Mouse (Mus musculus) forebrain, embryonic 11.5 days (tissue): ENCODE data around the gene Tsen34. TPM values are rescaled to one million over a fixed set of nuclear protein-coding genes. Genes with fewer than 3 reads are reported as not detected.
"Not testable (repeated sequence)": the region's sequence is repeated elsewhere in the genome, so short reads cannot be mapped to it uniquely, and the experiment has no call there.

ENCODE experiments used
- ATAC-seq: fragments of 200-750 bp; cut with Nextera tagmentation; replicated peaks from 2 replicates; pipeline ENCODE4 v1.8.0; 2017; ENCODE audit warnings: moderate TSS enrichment; ENCODE audit not compliant: low FRiP score
- DNase-seq: peaks from one replicate; pipeline ENCODE4 v3.0.0-alpha.2; 2017; ENCODE audit warnings: low spot score
- H3K27ac ChIP-seq: fragments of 300-500 bp; sonication (generic); 2 replicates; pipeline ENCODE4 v1.5.1; 2014; ENCODE audit warnings: low read depth, low read length
- H3K27me3 ChIP-seq: fragments of 300-500 bp; sonication (generic); 2 replicates; pipeline ENCODE4 v1.6.1; 2014; ENCODE audit warnings: mild to moderate bottlenecking, low read length, mixed read lengths; ENCODE audit not compliant: control insufficient read depth, insufficient read depth
- H3K36me3 ChIP-seq: fragments of 300-500 bp; sonication (generic); 2 replicates; pipeline ENCODE4 v1.6.1; 2014; ENCODE audit warnings: mild to moderate bottlenecking, low read length, moderate library complexity, mixed read lengths; ENCODE audit not compliant: control insufficient read depth, insufficient read depth
- H3K4me1 ChIP-seq: fragments of 300-500 bp; sonication (generic); replicated peaks from 2 replicates; pipeline ENCODE4 v1.6.1; 2014; ENCODE audit warnings: low read length, mixed read lengths; ENCODE audit not compliant: control insufficient read depth, insufficient read depth
- H3K4me2 ChIP-seq: fragments of 300-500 bp; sonication (generic); 2 replicates; pipeline ENCODE4 v1.6.1; 2014; ENCODE audit warnings: low read depth, mild to moderate bottlenecking, low read length, moderate library complexity, mixed read lengths; ENCODE audit not compliant: severe bottlenecking
- H3K4me3 ChIP-seq: fragments of 300-500 bp; sonication (generic); 2 replicates; pipeline ENCODE4 v1.5.1; 2014; ENCODE audit warnings: low read depth, low read length
- H3K9ac ChIP-seq: fragments of 300-500 bp; sonication (generic); 2 replicates; pipeline ENCODE4 v1.6.1; 2014; ENCODE audit warnings: low read length
- H3K9me3 ChIP-seq: fragments of 300-500 bp; sonication (generic); 2 replicates; pipeline ENCODE4 v1.6.1; 2016; ENCODE audit warnings: low read length, mixed read lengths; ENCODE audit not compliant: control insufficient read depth
- WGBS: fragments of 180-500 bp; shearing (Covaris S2); extraction: QIAGEN DNeasy Blood & Tissue Kit; methylation state at CpG from one replicate; pipeline ENCODE4 v1.1.7; 2014; 5-methylcytosine and 5-hydroxymethylcytosine counted together
- polyA plus RNA-seq: library from polyadenylated mRNA; unstranded; fragments of >200 nt; fragmentation: Nextera tagmentation; extraction: Ambion mirVana; gene quantifications from 2 replicates; pipeline ENCODE4 v1.2.1, GENCODE M21; 2014

Tsen34 gene
- polyA plus RNA-seq, 1 experiment from 2014 or later = 243 TPM

DNA sequence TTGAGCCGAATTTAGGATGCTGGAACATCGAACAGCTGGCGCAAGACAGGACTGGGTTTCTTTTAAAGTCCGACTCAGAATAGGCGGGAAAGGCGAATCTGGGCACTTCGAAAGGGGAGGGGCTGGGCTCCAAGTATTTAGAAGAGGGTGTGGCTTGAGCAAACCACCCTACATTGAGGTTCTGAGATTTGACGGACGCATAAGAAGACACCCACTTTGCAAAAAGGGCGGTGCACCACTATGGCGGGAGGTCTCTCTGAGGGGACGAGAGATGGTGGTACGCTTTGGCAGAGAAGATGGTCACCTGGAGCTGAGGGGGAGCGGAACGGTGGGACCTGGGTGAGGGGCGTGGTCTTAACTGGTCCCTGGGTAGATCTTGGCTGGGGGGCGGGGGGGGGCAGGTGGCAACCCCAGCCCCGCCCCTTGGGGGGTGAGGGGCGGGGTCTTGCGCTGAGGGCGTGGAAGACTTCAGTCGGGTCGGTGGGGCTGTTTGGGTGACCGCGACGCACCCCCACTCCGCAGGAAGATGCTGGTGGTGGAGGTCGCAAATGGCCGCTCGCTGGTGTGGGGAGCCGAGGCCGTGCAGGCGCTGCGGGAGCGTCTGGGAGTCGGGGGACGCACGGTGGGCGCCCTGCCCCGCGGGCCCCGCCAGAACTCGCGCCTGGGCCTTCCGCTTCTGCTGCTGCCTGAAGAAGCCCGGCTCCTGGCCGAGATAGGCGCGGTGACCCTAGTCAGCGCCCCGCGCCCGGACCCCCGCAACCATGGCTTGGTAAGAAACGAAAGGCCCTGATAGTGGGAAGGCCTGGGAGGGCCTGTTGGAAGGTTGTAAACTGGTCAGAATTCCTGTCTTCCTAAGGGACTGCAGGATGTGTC lies 1.6 kb downstream of the Tsen34 start:
- WGBS = under 1% methylated on average over 52 of the region's 55 CpGs
- no peaks in the 10 kb centered on the region for H3K27me3 ChIP-seq
- H3K4me2 ChIP-seq = peak overlapping the region; percentile 89
- peak overlapping the region; percentile 77 for H3K27ac ChIP-seq
- H3K4me3 ChIP-seq = peak overlapping the region; percentile 64
- H3K36me3 ChIP-seq = no peaks in the 10 kb centered on the region; the same call in 1 of the 2 replicates
- peaks cover 3% of the 10 kb centered on the region; the same call in 1 of the 2 replicates for H3K4me1 ChIP-seq
- peak; percentile 67 for ATAC-seq
- no peaks in the 10 kb centered on the region for H3K9me3 ChIP-seq
- DNase-seq = peak; percentile 84
- peak overlapping the region; percentile 75 for H3K9ac ChIP-seq

DNA sequence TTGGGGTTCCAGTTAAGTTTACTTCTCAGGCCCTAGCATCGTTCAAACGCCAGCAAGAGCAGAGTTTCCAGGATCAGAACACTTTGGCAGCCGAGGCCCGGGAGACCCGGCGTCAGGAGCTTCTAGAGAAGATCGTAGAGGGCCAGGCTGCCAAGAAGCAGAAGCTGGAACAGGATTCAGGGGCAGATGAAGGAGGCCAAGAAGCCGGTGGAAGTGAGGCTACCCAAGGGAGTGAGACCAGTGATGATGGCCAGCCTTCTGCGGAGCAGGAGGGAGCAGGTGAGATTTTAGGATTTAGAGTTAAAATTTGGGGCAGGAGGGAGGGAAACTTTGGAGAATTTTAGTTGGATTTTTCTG lies 2.3 kb downstream of the Tsen34 start:
- Histone ChIP-seq H3K4me3 (peak overlapping the region; percentile 64), H3K9ac (peak overlapping the region; percentile 75), H3K27ac (peak overlapping the region; percentile 77; the same call in 1 of the 2 replicates), H3K4me2 (peak overlapping the region; percentile 89)
- not testable (repeated sequence) for H3K27me3 ChIP-seq, DNase-seq, H3K4me1 ChIP-seq, H3K9me3 ChIP-seq, H3K36me3 ChIP-seq, ATAC-seq
- 11% methylated on average over 9 of the region's 9 CpGs for WGBS

DNA sequence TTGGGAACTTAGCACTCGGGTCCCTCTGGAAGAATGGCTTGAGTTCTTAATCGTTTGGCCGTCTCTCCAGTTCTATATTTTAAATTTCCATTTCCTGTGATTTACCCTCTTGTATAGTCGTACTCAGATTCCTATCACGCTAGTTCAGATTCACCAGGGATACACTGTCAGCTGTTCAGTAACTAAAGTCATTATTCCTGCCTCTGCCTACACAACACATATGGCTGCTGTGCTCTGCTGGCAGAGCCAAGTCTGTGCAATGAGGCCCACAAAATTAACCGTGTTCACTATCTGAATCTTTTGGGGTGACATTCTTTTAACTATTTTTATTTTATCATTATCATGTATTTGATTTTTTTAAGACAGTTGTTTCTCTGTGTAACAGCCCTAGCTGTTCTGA lies 5.8 kb downstream of the Tsen34 start:
- ATAC-seq = no peak

DNA sequence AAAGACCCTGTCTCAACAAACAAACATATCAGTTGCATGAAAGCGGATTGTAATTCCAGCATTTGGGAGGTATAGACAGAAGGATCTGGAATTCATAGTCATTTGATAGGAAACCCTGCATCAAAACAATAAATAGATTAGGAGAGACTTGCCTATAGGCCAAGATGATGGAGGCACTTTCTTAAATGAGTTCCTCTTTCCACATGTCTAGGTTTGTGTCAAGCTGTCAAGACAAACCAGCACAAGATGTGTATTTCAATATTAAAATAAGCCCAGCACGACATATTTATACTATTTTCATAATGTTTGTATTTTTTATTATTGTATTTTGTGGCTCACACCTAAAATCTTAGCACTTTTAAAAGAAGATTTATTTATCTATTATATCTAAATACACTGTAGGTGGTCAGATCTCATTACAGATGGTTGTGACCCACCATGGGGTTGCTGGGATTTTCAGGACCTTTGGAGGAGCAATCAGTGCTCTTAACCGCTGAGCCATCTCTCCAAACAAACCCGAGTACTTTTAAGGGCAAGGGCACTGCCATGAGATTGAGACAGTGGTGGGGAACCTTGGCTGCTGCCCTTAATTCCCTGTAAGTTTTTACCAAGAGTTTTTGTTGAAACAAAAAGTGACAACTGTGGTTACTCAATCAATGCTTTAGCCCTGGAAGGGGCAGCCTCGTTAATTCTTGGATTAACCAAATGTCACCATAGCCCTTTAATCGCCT lies 10.7 kb downstream of the Tsen34 start:
- H3K4me2 ChIP-seq = peak overlapping the region; percentile 78
- peaks cover 2% of the 10 kb centered on the region; the same call in 1 of the 2 replicates for H3K36me3 ChIP-seq
- no peaks in the 10 kb centered on the region for H3K27me3 ChIP-seq
- peak overlapping the region; percentile 88 for H3K9ac ChIP-seq
- peak overlapping the region; percentile 66; the same call in 1 of the 2 replicates for H3K27ac ChIP-seq
- peaks cover 3% of the 10 kb centered on the region; the same call in 1 of the 2 replicates for H3K4me1 ChIP-seq
- 18% methylated on average over 6 of the region's 6 CpGs for WGBS
- DNase-seq (no peak), ATAC-seq (peak; percentile 54)
- no peaks in the 10 kb centered on the region for H3K9me3 ChIP-seq
- peak overlapping the region; percentile 92 for H3K4me3 ChIP-seq

More for the DNA sequence above, 5.8 kb downstream of the Tsen34 start:
- 94% methylated on average over 6 of the region's 6 CpGs for WGBS
- H3K9me3 ChIP-seq = no peaks in the 10 kb centered on the region
- H3K9ac ChIP-seq = no peak overlapping the region
- no peak overlapping the region for H3K4me2 ChIP-seq
- H3K36me3 ChIP-seq = no peaks in the 10 kb centered on the region; the same call in 1 of the 2 replicates
- no peak overlapping the region for H3K27ac ChIP-seq
- no peak for DNase-seq
- no peaks in the 10 kb centered on the region for H3K27me3 ChIP-seq
- no peaks in the 10 kb centered on the region for H3K4me1 ChIP-seq
- no peak overlapping the region for H3K4me3 ChIP-seq

DNA sequence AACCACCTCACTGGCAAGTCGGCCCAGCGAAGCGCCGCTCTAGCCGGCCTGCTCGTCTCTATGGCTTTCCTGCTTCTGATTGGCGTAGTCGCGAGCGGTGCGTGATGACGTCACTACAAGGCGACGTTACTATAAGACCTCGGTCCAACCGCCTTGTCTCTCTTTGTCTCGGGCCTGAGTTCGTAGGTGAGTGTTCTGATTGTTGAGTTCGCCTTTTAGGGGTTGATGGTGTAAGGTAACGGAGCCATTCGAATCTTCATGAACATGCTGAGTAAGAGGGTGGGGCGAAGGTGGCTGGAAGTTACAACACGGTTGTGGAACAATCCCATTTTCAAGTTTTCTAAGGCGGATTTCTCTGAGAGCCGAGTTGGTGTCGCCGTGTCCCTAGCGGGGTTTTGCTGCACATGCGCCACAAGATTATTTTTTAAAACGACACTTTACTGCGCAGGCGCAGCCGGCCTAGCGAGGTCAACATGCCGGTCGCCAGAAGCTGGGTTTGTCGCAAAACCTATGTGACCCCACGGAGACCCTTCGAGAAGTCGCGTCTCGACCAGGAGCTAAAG lies 11.3 kb downstream of the Tsen34 start, which contains the start of gene Rps9:
TSS of gene Rps9 (plus strand) at position 115 of the 563 bp plus-strand sequence.
- Histone ChIP-seq H3K27me3 (no peaks in the 10 kb centered on the region), H3K4me2 (peak within 1 kb of the TSS; percentile 78), H3K36me3 (peaks cover 2% of the 10 kb centered on the region; the same call in 1 of the 2 replicates), H3K4me3 (peak within 1 kb of the TSS; percentile 92), H3K9ac (peak within 1 kb of the TSS; percentile 88), H3K27ac (peak within 1 kb of the TSS; percentile 66), H3K4me1 (peaks cover 3% of the 10 kb centered on the region; the same call in 1 of the 2 replicates), H3K9me3 (no peaks in the 10 kb centered on the region)
- ATAC-seq = peak; percentile 95
- DNase-seq = peak; percentile 98
- 1% methylated on average over 42 of the region's 42 CpGs for WGBS

DNA sequence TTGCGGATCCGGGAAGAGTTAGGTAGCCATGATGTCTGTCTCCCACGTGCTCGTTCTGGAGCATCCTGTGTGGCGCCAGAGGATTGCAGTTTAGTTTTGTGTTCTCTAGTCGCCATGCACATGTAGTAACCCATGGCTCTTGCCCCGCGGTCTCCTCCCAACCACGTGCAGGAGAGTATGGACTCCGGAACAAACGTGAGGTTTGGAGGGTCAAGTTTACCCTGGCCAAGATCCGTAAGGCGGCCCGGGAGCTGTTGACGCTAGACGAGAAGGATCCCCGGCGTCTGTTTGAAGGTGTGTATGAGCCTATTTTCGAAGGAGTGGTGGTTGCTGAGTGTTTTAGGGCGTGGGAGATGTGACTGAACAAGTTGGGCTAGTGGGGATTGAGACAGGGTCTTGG lies 11.8 kb downstream of the Tsen34 start:
- Histone ChIP-seq H3K27ac (peak overlapping the region; percentile 66), H3K9me3 (no peaks in the 10 kb centered on the region), H3K36me3 (peaks cover 2% of the 10 kb centered on the region; the same call in 1 of the 2 replicates), H3K9ac (peak overlapping the region; percentile 88), H3K4me2 (peak overlapping the region; percentile 78), H3K4me3 (peak overlapping the region; percentile 92), H3K27me3 (no peaks in the 10 kb centered on the region), H3K4me1 (peaks cover 3% of the 10 kb centered on the region; the same call in 1 of the 2 replicates)
- DNase-seq (no peak), ATAC-seq (peak; percentile 21)
- under 1% methylated on average over 20 of the region's 20 CpGs for WGBS

DNA sequence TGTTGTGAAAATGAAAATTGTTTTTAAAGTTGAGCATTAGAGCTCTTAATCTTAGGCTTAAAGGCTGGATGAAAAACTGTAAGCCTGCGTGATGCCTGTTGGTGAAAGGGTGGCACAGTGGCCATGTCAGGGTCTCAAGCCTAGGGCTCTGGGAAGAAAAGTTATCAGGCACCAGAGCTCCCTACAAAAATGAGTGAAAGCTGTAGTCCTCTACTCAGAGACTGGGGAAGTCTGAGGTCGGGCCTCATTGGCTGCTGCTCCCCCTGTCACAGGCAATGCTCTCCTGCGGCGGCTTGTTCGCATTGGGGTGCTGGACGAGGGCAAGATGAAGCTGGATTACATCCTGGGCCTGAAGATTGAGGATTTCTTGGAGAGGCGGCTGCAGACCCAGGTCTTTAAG lies 12.8 kb downstream of the Tsen34 start:
- peak; percentile 50 for DNase-seq
- Histone ChIP-seq H3K4me2 (peak overlapping the region; percentile 78), H3K4me3 (peak overlapping the region; percentile 92), H3K9ac (peak overlapping the region; percentile 88), H3K27ac (peak overlapping the region; percentile 7; the same call in 1 of the 2 replicates)
- 2% methylated on average over 6 of the region's 7 CpGs for whole genome bisulfite sequencing
- H3K27me3 ChIP-seq, H3K36me3 ChIP-seq, H3K4me1 ChIP-seq, H3K9me3 ChIP-seq, ATAC-seq: not testable (repeated sequence)

DNA sequence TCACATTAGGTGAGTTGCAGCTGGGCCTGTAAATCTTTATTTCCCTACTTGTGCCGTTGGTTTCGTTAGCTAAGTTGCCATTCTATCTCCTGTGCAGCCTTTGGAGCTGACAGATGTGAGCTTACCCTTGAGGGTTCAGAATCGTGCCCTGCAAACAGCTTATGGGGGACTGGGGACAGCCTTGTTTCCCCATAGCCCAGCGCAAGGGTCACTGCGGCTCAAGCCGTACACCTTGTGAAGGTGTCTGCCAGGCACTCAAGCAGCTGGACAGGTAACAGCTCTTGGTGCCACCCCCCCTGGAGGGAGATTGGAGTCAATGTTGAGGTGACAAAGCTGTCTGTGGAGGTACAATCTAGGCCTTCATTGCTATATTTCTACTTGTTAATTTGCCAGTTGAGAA lies 13.2 kb downstream of the Tsen34 start:
- peak; percentile 52 for DNase-seq
- H3K27ac ChIP-seq = 0 out of 2 replicates have a peak overlapping the region, but pooled peaks have one; percentile 7
- peak overlapping the region; percentile 92 for H3K4me3 ChIP-seq

More for the DNA sequence above, 13.2 kb downstream of the Tsen34 start:
- Histone ChIP-seq H3K9ac (peak overlapping the region; percentile 88), H3K9me3 (no peaks in the 10 kb centered on the region), H3K27me3 (no peaks in the 10 kb centered on the region), H3K4me1 (peaks cover 3% of the 10 kb centered on the region; the same call in 1 of the 2 replicates), H3K36me3 (peaks cover 2% of the 10 kb centered on the region; the same call in 1 of the 2 replicates), H3K4me2 (peak overlapping the region; percentile 78)
- 34% methylated on average over 6 of the region's 6 CpGs for WGBS
- no peak for ATAC-seq
